Mouse (Mus musculus) hindbrain, embryonic 12.5 days (tissue): ENCODE data around the gene Bmyc. TPM values are rescaled to one million over a fixed set of nuclear protein-coding genes. Genes with fewer than 3 reads are reported as not detected.

ENCODE experiments used
- ATAC-seq: fragments of 200-750 bp; cut with Nextera tagmentation; 2 replicates; pipeline ENCODE4 v1.8.0; 2017; ENCODE audit warnings: moderate TSS enrichment; ENCODE audit not compliant: low FRiP score
- H3K27ac ChIP-seq: fragments of 300-500 bp; sonication (generic); 2 replicates; pipeline ENCODE4 v1.5.1; 2016; ENCODE audit warnings: mild to moderate bottlenecking
- H3K27me3 ChIP-seq: fragments of 300-500 bp; sonication (generic); 2 replicates; pipeline ENCODE4 v1.6.1; 2016; ENCODE audit warnings: mild to moderate bottlenecking
- H3K36me3 ChIP-seq: fragments of 300-500 bp; sonication (generic); 2 replicates; pipeline ENCODE4 v1.6.1; 2016; ENCODE audit warnings: mild to moderate bottlenecking
- H3K4me1 ChIP-seq: fragments of 300-500 bp; sonication (generic); 2 replicates; pipeline ENCODE4 v1.6.1; 2016
- H3K4me2 ChIP-seq: fragments of 300-500 bp; sonication (generic); replicated peaks from 2 replicates; pipeline ENCODE4 v1.6.1; 2016; ENCODE audit warnings: mild to moderate bottlenecking
- H3K4me3 ChIP-seq: fragments of 300-500 bp; sonication (generic); 2 replicates; pipeline ENCODE4 v1.5.1; 2016; ENCODE audit warnings: mild to moderate bottlenecking
- H3K9ac ChIP-seq: fragments of 300-500 bp; sonication (generic); 2 replicates; pipeline ENCODE4 v1.6.1; 2016; ENCODE audit warnings: mild to moderate bottlenecking, moderate library complexity
- H3K9me3 ChIP-seq: fragments of 300-500 bp; sonication (generic); replicated peaks from 2 replicates; pipeline ENCODE4 v1.6.1; 2016; ENCODE audit warnings: mild to moderate bottlenecking
- WGBS: fragments of 180-500 bp; shearing (Covaris S2); methylation state at CpG from one replicate; pipeline ENCODE4 v1.1.7; 2016; 5-methylcytosine and 5-hydroxymethylcytosine counted together
- polyA plus RNA-seq: library from polyadenylated mRNA; unstranded; fragments of >200 nt; fragmentation: Nextera tagmentation; extraction: Ambion mirVana; gene quantifications from 2 replicates; pipeline ENCODE4 v1.2.1, GENCODE M21; 2016

The Bmyc gene
- polyA plus RNA-seq, 1 experiment from 2014 or later = 97.8 TPM

- H3K4me2 ChIP-seq = no peak overlapping the region
- no peak overlapping the region for H3K27ac ChIP-seq
- H3K36me3 ChIP-seq = no peaks in the 10 kb centered on the region
- 77% methylated on average over 1 of the region's 1 CpGs for WGBS
- H3K9ac ChIP-seq = no peak overlapping the region
- no peaks in the 10 kb centered on the region for H3K4me1 ChIP-seq
- H3K27me3 ChIP-seq = no peaks in the 10 kb centered on the region
- ATAC-seq = no peak
- H3K4me3 ChIP-seq = no peak overlapping the region
- no peaks in the 10 kb centered on the region for H3K9me3 ChIP-seq
These were observed 35.1 kb downstream of the Bmyc start for GRCm38 (mm10) chr2:25741671-25742070.

GRCm38 (mm10) chr2:25754201-25754600 is 47.7 kb downstream of the Bmyc start:
- no peak overlapping the region for H3K27ac ChIP-seq
- no peak overlapping the region for H3K9ac ChIP-seq
- no peaks in the 10 kb centered on the region for H3K4me1 ChIP-seq
- H3K36me3 ChIP-seq = no peaks in the 10 kb centered on the region
- H3K4me3 ChIP-seq = no peak overlapping the region
- no peaks in the 10 kb centered on the region for H3K27me3 ChIP-seq
- no peak for ATAC-seq
- WGBS = 91% methylated on average over 1 of the region's 1 CpGs
- H3K9me3 ChIP-seq = no peaks in the 10 kb centered on the region
- no peak overlapping the region for H3K4me2 ChIP-seq

Other genes starting within 250 kb of the Bmyc start
- 2.3 and 2.4 TPM in 2 replicates for gene Clic3, start 249.9 kb upstream of the Bmyc start, polyA plus RNA-seq
- gene Paxx, start 245.6 kb upstream of the Bmyc start, polyA plus RNA-seq = 41.6 and 49.4 TPM in 2 replicates
- 2.8 and 3.0 TPM in 2 replicates for gene Ptgds, start 236.7 kb upstream of the Bmyc start, polyA plus RNA-seq
- not detected in 2 replicates for gene Lcn12, start 212.8 kb upstream of the Bmyc start, polyA plus RNA-seq
- gene Fbxw5, start 206.0 kb upstream of the Bmyc start, polyA plus RNA-seq = 106 and 116 TPM in 2 replicates
- gene C8g, start 205.0 kb upstream of the Bmyc start, polyA plus RNA-seq = 4.8 and 6.0 TPM in 2 replicates
- 25.7 and 29.6 TPM in 2 replicates for gene Traf2, start 159.8 kb upstream of the Bmyc start, polyA plus RNA-seq
- 377 TPM in 2 replicates for gene Edf1, start 148.9 kb upstream of the Bmyc start, polyA plus RNA-seq
- 4.7 and 6.7 TPM in 2 replicates for gene Mamdc4, start 131.9 kb upstream of the Bmyc start, polyA plus RNA-seq
- gene Phpt1, start 131.5 kb upstream of the Bmyc start, polyA plus RNA-seq = 131 and 162 TPM in 2 replicates
- gene Ajm1, start 125.0 kb upstream of the Bmyc start, polyA plus RNA-seq = 2.4 and 3.1 TPM in 2 replicates
- gene Rabl6, start 98.2 kb upstream of the Bmyc start, polyA plus RNA-seq = 70.0 and 72.3 TPM in 2 replicates
- 0.25 and 0.32 TPM in 2 replicates for gene Ccdc183, start 89.1 kb upstream of the Bmyc start, polyA plus RNA-seq
- 21.7 and 23.4 TPM in 2 replicates for gene Tmem141, start 84.7 kb upstream of the Bmyc start, polyA plus RNA-seq
- 0.96 and 1.3 TPM in 2 replicates for gene Fcna, start 78.7 kb upstream of the Bmyc start, polyA plus RNA-seq
- gene Lcn8, start 53.6 kb upstream of the Bmyc start, polyA plus RNA-seq = not detected in 2 replicates
- not detected in 2 replicates for gene Lcn5, start 48.8 kb upstream of the Bmyc start, polyA plus RNA-seq
- not detected in 2 replicates for gene Lcn6, start 30.0 kb upstream of the Bmyc start, polyA plus RNA-seq
- not detected in 2 replicates for gene Lcn10, start 24.0 kb upstream of the Bmyc start, polyA plus RNA-seq
- not detected in 2 replicates for gene Obp2a, start 6.7 kb upstream of the Bmyc start, polyA plus RNA-seq
- gene Obp2b, start 30.3 kb downstream of the Bmyc start, polyA plus RNA-seq = not detected in 2 replicates
- gene Lcn3, start 58.8 kb downstream of the Bmyc start, polyA plus RNA-seq = not detected in 2 replicates
- gene Lcn11, start 70.3 kb downstream of the Bmyc start, polyA plus RNA-seq = not detected in 2 replicates
- not detected in 2 replicates for gene Gm13539, start 75.5 kb downstream of the Bmyc start, polyA plus RNA-seq
- gene Glt6d1, start 109.1 kb downstream of the Bmyc start, polyA plus RNA-seq = not detected in 2 replicates
- not detected in 2 replicates for gene Lcn9, start 116.4 kb downstream of the Bmyc start, polyA plus RNA-seq
- not detected in 2 replicates for gene Sohlh1, start 140.5 kb downstream of the Bmyc start, polyA plus RNA-seq
- 2.9 and 4.6 TPM in 2 replicates for gene Kcnt1, start 157.0 kb downstream of the Bmyc start, polyA plus RNA-seq